Mouse (Mus musculus): ENCODE results near the gene Slc24a5. TPM values are rescaled to one million over a fixed set of nuclear protein-coding genes. Genes with fewer than 3 reads are reported as not detected.

The Slc24a5 gene
- polyA plus RNA-seq (2016; fragmentation: Nextera tagmentation; extraction: Ambion mirVana) = 3.7 and 5.2 TPM in 2 replicates

- no peaks in the 10 kb centered on the region for H3K27me3 ChIP-seq (ENCODE audit: low read depth, poor library complexity, severe bottlenecking)
- no peak within 1 kb of the TSS for H3K27ac ChIP-seq
- H3K4me1 ChIP-seq = no peaks in the 10 kb centered on the region
- no peak within 1 kb of the TSS for H3K4me3 ChIP-seq
- H3K9me3 ChIP-seq (replicated peaks) = no peaks in the 10 kb centered on the region
- no peaks in the 10 kb centered on the region for H3K36me3 ChIP-seq
- WGBS = 69% methylated on average over 10 of the region's 10 CpGs
- no peak for DNase-seq (ENCODE audit: low spot score)
Observed at GRCm38 (mm10) chr2:125067894-125068293, at the start of gene Slc24a5. TSS of gene Slc24a5 (plus strand) at chr2:125068124.

DNA sequence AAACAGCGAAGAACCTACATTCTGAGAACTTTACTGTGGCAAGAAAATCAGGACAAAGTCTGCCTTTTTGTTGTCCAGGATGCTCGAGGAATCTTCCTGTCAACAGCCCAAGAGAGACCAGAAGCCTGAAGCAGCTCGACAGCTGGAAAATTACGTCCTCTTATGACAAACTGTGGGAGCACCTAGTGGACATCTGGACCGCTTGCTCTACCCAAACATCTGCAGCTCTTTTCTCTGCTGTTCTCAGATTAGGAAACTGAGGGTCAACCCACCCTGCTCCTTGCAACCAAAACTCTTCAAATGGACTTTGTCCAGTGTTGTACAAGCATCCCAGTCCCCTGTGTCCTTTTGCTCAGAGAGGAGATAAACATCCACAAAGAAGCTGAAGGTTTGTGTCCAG, 43.5 kb upstream of the Slc24a5 start:
- Histone ChIP-seq H3K27me3 (ENCODE audit: low read depth, poor library complexity, severe bottlenecking) (no peaks in the 10 kb centered on the region), H3K27ac (no peak overlapping the region), H3K4me3 (no peak overlapping the region), H3K4me1 (peaks cover 9% of the 10 kb centered on the region), H3K36me3 (no peaks in the 10 kb centered on the region), H3K9me3 (replicated peaks) (no peaks in the 10 kb centered on the region)
- DNase-seq (ENCODE audit: low spot score) = no peak
- 46% methylated on average over 5 of the region's 5 CpGs for WGBS

- no peaks in the 10 kb centered on the region for H3K9me3 ChIP-seq (replicated peaks)
- H3K36me3 ChIP-seq = no peaks in the 10 kb centered on the region
- no peak overlapping the region for H3K4me3 ChIP-seq
- DNase-seq (ENCODE audit: low spot score) = no peak
- no peak overlapping the region for H3K27ac ChIP-seq
- H3K27me3 ChIP-seq (ENCODE audit: low read depth, poor library complexity, severe bottlenecking) = no peaks in the 10 kb centered on the region
- H3K4me1 ChIP-seq = peaks cover 9% of the 10 kb centered on the region
- WGBS = 65% methylated on average over 14 of the region's 14 CpGs
Observed at GRCm38 (mm10) chr2:125026358-125027000, 41.4 kb upstream of the Slc24a5 start.

- H3K4me3 ChIP-seq = no peak overlapping the region
- DNase-seq (ENCODE audit: low spot score) = no peak
- no peaks in the 10 kb centered on the region for H3K36me3 ChIP-seq
- H3K4me1 ChIP-seq = peaks cover 9% of the 10 kb centered on the region
- no peaks in the 10 kb centered on the region for H3K9me3 ChIP-seq (replicated peaks)
- 91% methylated on average over 7 of the region's 7 CpGs for WGBS
- no peaks in the 10 kb centered on the region for H3K27me3 ChIP-seq (ENCODE audit: low read depth, poor library complexity, severe bottlenecking)
- H3K27ac ChIP-seq = no peak overlapping the region
Observed at GRCm38 (mm10) chr2:125030591-125030990, 37.3 kb upstream of the Slc24a5 start.

DNA sequence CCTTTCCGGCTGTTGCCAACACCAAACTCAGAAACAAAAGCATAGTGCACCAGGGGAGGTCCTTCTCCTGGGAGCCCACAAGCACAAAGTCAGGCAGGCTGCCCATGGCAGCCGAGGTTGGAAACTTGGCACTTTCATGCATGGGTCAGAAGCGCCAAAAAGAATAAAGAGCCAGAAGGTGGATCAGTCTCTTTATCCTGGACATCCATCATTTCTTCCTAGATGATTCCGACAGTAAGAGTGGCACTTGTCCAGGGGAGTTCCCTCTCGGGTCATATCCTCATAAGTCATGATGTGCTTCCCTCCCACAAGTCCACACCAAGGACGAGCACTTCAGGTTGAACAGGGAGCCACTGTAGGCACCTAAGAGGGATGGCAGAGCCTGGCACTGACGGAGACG, 36.8 kb upstream of the Slc24a5 start:
- DNase-seq (ENCODE audit: low spot score) = no peak

GRCm38 (mm10) chr2:125031562-125032257, 36.2 kb upstream of the Slc24a5 start:
- no peak for DNase-seq (ENCODE audit: low spot score)
- H3K27ac ChIP-seq = no peak overlapping the region
- H3K36me3 ChIP-seq = no peaks in the 10 kb centered on the region

More for the DNA sequence above, 36.8 kb upstream of the Slc24a5 start:
- no peaks in the 10 kb centered on the region for H3K27me3 ChIP-seq (ENCODE audit: low read depth, poor library complexity, severe bottlenecking)
- no peaks in the 10 kb centered on the region for H3K9me3 ChIP-seq (replicated peaks)
- 87% methylated on average over 8 of the region's 8 CpGs for WGBS
- no peak overlapping the region for H3K4me3 ChIP-seq
- H3K27ac ChIP-seq = no peak overlapping the region
- peaks cover 9% of the 10 kb centered on the region for H3K4me1 ChIP-seq
- no peaks in the 10 kb centered on the region for H3K36me3 ChIP-seq

GRCm38 (mm10) chr2:125032258-125032973, 35.5 kb upstream of the Slc24a5 start:
- no peak overlapping the region for H3K4me3 ChIP-seq

More at GRCm38 (mm10) chr2:125031562-125032257, 36.2 kb upstream of the Slc24a5 start:
- Histone ChIP-seq H3K4me3 (no peak overlapping the region), H3K27me3 (ENCODE audit: low read depth, poor library complexity, severe bottlenecking) (no peaks in the 10 kb centered on the region), H3K4me1 (peaks cover 6% of the 10 kb centered on the region), H3K9me3 (replicated peaks) (no peaks in the 10 kb centered on the region)
- 94% methylated on average over 12 of the region's 12 CpGs for WGBS

GRCm38 (mm10) chr2:125033042-125033743, 34.7 kb upstream of the Slc24a5 start:
- Histone ChIP-seq H3K36me3 (no peaks in the 10 kb centered on the region), H3K27me3 (ENCODE audit: low read depth, poor library complexity, severe bottlenecking) (no peaks in the 10 kb centered on the region), H3K4me3 (no peak overlapping the region), H3K4me1 (peaks cover 5% of the 10 kb centered on the region; the same call in 1 of the 2 replicates), H3K27ac (no peak overlapping the region), H3K9me3 (replicated peaks) (no peaks in the 10 kb centered on the region)
- no peak for DNase-seq (ENCODE audit: low spot score)
- 62% methylated on average over 10 of the region's 10 CpGs for whole genome bisulfite sequencing

More at GRCm38 (mm10) chr2:125032258-125032973, 35.5 kb upstream of the Slc24a5 start:
- 81% methylated on average over 17 of the region's 17 CpGs for WGBS
- Histone ChIP-seq H3K9me3 (replicated peaks) (no peaks in the 10 kb centered on the region), H3K4me1 (peaks cover 5% of the 10 kb centered on the region; the same call in 1 of the 2 replicates), H3K27ac (no peak overlapping the region), H3K36me3 (no peaks in the 10 kb centered on the region), H3K27me3 (ENCODE audit: low read depth, poor library complexity, severe bottlenecking) (no peaks in the 10 kb centered on the region)
- no peak for DNase-seq (ENCODE audit: low spot score)

DNA sequence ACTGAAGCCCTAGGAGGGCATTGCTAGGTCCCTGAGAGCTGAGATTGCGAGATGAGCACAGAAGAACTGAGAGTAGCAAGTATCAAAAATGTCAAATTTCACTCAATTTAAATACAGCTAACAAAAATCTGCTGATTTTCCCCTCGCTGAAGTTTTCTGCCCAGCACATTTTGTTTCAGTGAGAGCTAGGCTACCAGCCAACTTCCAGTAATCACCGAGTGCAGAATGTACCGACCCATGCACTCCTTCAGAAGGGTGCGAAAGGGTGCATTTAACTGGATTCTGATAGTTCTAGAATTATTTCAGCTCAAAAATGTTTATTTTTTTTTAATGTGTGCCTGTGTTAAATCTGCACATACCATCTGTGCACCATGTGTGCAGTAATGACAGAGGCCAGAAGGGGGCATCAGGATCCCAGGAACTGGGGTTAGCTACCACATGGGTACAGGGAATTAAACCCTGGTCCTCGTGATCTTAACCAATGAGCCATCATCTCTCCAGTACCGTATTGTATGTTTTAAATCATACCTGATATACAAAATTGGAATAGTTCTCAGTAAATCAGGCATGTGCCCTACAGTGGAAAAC, 12.5 kb upstream of the Slc24a5 start:
- Histone ChIP-seq H3K4me1 (no peaks in the 10 kb centered on the region), H3K9me3 (replicated peaks) (no peaks in the 10 kb centered on the region), H3K27ac (no peak overlapping the region), H3K36me3 (no peaks in the 10 kb centered on the region), H3K27me3 (ENCODE audit: low read depth, poor library complexity, severe bottlenecking) (no peaks in the 10 kb centered on the region), H3K4me3 (no peak overlapping the region)
- WGBS = 92% methylated on average over 7 of the region's 7 CpGs
- no peak for DNase-seq (ENCODE audit: low spot score)

DNA sequence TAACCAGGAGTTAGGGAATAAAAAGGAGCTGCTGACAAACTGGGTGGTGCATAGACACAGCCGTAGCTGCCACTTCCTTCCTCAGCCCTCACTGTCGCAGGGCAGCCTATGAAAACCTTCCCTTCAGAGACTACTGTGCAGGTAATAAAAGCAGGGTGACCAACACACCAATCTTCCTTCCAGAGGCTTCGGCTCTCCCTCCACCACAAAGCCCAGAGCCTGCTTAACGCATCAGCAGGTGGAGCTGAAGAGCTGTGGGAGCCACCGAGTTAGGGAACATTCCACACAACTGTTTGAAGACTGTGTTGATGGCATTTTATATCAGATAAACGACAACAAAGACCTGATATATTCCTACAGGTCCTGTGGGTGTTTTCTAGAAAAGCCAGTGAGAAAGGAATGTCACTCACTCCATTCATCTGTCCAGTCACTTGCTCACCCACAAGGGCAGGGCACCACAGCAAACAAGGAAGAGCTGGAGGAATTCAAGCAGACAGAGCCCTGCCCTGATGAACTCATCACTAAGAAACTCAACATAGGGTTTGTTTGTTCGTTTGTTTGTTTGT, 10.6 kb upstream of the Slc24a5 start:
- H3K9me3 ChIP-seq (replicated peaks) = no peaks in the 10 kb centered on the region
- H3K27me3 ChIP-seq (ENCODE audit: low read depth, poor library complexity, severe bottlenecking) = no peaks in the 10 kb centered on the region
- WGBS = 54% methylated on average over 7 of the region's 7 CpGs
- no peak overlapping the region for H3K4me3 ChIP-seq
- no peaks in the 10 kb centered on the region for H3K36me3 ChIP-seq
- H3K27ac ChIP-seq = no peak overlapping the region
- DNase-seq (ENCODE audit: low spot score) = no peak
- H3K4me1 ChIP-seq = no peaks in the 10 kb centered on the region

GRCm38 (mm10) chr2:125061451-125061850, 6.5 kb upstream of the Slc24a5 start:
- DNase-seq (ENCODE audit: low spot score) = no peak
- Histone ChIP-seq H3K27me3 (ENCODE audit: low read depth, poor library complexity, severe bottlenecking) (no peaks in the 10 kb centered on the region), H3K36me3 (no peaks in the 10 kb centered on the region), H3K4me3 (no peak overlapping the region), H3K27ac (no peak overlapping the region), H3K9me3 (replicated peaks) (no peaks in the 10 kb centered on the region), H3K4me1 (no peaks in the 10 kb centered on the region)
- WGBS = 95% methylated on average over 7 of the region's 7 CpGs

DNA sequence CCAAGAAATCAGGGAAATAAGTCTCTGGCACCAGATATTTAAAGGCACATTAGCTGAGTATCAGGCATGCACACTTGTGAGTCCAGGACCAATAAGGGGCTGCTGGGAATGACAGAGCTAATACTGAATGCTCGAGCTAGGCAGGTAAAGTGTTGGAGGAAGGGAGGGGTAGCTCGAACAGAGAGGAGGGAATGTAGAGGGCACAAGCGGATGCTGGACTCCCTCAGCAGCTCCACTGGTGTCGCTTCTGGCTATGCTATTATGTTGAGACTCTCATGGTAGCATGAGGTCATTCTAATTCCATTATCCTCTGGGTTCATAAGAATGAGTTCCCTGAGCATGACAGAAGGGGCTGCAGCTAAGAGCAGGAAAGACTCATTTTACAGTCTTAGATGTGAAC, 5.0 kb upstream of the Slc24a5 start:
- H3K36me3 ChIP-seq = no peaks in the 10 kb centered on the region
- 79% methylated on average over 4 of the region's 4 CpGs for WGBS
- no peaks in the 10 kb centered on the region for H3K4me1 ChIP-seq
- H3K27ac ChIP-seq = no peak overlapping the region
- no peak for DNase-seq (ENCODE audit: low spot score)
- no peaks in the 10 kb centered on the region for H3K9me3 ChIP-seq (replicated peaks)
- H3K4me3 ChIP-seq = no peak overlapping the region
- no peaks in the 10 kb centered on the region for H3K27me3 ChIP-seq (ENCODE audit: low read depth, poor library complexity, severe bottlenecking)
